Mouse (Mus musculus): ENCODE data around the gene Tceanc. TPM values are rescaled to one million over a fixed set of nuclear protein-coding genes. Genes with fewer than 3 reads are reported as not detected.

Tceanc gene
- polyA plus RNA-seq (2016; fragmentation: Nextera tagmentation; extraction: Ambion mirVana): 10.0 and 11.0 TPM in 2 replicates

DNA sequence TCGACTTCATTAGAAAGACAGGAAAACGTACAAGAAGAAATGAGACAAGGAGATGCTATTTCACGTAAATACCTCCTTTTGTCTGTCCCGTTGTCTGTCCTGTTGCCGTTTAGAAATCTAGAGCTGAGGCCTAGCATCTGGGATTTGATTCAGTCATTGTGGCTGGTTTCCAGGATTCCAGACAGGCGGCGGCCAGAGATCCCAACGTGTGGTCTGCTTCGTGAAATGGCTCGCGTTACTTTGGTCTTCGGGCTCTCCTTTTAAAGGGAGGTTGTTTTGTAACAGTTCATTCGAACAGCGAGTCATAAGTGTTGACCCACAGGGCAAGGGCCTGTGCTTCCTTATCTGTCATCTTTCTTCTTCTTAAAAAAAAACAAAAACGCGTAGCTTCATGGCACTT lies at the start of gene Tceanc:
Gene Tceanc (minus strand): TSS at position 223 of the 400 bp plus-strand sequence.
- 79% methylated on average over 16 of the region's 16 CpGs for WGBS
- Histone ChIP-seq H3K27me3 (replicated peaks; ENCODE audit: low read depth, poor library complexity, severe bottlenecking) (peaks cover 83% of the 10 kb centered on the region), H3K27ac (replicated peaks) (no peak within 1 kb of the TSS), H3K4me3 (no peak within 1 kb of the TSS), H3K4me1 (0 out of 2 replicates have a peak, but pooled peaks cover 4% of the 10 kb centered on the region), H3K9me3 (no peaks in the 10 kb centered on the region), H3K36me3 (replicated peaks) (no peaks in the 10 kb centered on the region)
- DNase-seq (ENCODE audit: low spot score): no peak

DNA sequence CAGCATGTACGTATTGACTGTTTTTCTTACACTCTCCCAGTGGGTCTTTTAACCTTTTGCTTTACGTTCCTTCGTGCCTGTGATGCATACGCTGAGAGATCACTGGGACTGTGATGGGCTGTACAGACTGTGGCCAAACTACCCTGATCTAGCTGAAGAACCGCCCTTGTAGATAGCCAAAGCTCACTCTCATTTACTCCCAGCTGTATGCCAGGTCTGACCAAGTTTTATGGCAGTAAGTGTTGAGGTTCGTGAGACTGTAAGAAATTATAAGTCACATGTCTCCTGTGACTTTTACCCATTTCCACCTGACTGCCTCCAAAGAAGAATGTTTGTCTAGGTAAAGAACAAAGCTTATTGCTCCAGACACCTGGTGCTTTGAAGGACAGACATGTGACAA lies 47.6 kb upstream of the Tceanc start:
- H3K4me1 ChIP-seq: no peaks in the 10 kb centered on the region
- no peaks in the 10 kb centered on the region for H3K9me3 ChIP-seq
- H3K27me3 ChIP-seq (replicated peaks; ENCODE audit: low read depth, poor library complexity, severe bottlenecking): peaks cover 69% of the 10 kb centered on the region
- 86% methylated on average over 6 of the region's 6 CpGs for WGBS
- no peaks in the 10 kb centered on the region for H3K36me3 ChIP-seq (replicated peaks)
- H3K4me3 ChIP-seq: no peak overlapping the region
- no peak overlapping the region for H3K27ac ChIP-seq (replicated peaks)
- no peak for DNase-seq (ENCODE audit: low spot score)

DNA sequence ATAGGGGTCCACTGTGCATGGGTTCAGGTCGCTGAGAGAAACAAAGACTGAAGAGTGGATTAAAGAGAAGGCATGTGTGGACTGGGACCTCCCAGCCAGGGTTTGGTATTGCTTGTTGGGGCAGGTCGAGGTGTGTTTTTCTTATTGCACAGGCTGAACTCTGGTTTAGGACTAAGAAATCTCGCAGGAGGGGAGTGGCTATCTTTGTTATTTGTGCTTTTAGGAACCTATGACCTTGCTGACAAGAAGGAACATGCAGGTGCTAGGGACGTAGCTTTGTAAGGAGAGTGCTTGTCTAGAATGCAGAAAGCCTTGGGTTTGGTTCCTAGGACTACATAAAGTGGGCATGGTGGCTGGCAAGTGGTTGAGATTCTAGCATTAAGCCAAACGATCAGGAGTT lies 47.0 kb upstream of the Tceanc start:
- peaks cover 75% of the 10 kb centered on the region for H3K27me3 ChIP-seq (replicated peaks; ENCODE audit: low read depth, poor library complexity, severe bottlenecking)
- H3K4me1 ChIP-seq: no peaks in the 10 kb centered on the region
- peak; percentile 9 for DNase-seq (ENCODE audit: low spot score)
- H3K9me3 ChIP-seq: no peaks in the 10 kb centered on the region
- peak overlapping the region; percentile 51; the same call in 1 of the 2 replicates for H3K27ac ChIP-seq (replicated peaks)
- H3K4me3 ChIP-seq: no peak overlapping the region
- WGBS: 75% methylated on average over 5 of the region's 5 CpGs
- H3K36me3 ChIP-seq (replicated peaks): no peaks in the 10 kb centered on the region

DNA sequence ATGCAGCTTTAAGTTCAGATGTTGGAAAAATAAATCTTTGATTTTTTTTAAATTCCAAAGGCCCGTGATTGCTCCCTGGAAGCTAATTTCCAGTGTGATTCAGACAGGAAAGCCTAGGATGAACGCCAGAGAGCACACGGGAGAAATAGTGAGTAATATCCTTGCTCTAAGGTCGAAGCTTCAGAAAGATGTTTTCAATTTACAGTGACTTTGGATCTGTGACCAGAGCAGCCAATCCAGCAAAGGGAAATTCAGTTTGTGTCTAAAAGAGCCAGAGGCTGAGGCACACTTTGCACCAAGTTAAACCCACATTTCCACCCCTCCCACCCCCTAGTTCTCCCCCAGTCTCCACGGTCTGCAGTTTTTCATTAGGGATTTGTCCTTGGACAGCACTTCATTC lies 46.5 kb upstream of the Tceanc start:
- Histone ChIP-seq H3K36me3 (replicated peaks) (no peaks in the 10 kb centered on the region), H3K9me3 (no peaks in the 10 kb centered on the region), H3K27me3 (replicated peaks; ENCODE audit: low read depth, poor library complexity, severe bottlenecking) (peaks cover 76% of the 10 kb centered on the region), H3K4me1 (no peaks in the 10 kb centered on the region), H3K4me3 (no peak overlapping the region), H3K27ac (replicated peaks) (0 out of 2 replicates have a peak overlapping the region, but pooled peaks have one; percentile 51)
- DNase-seq (ENCODE audit: low spot score): peak; percentile 13
- WGBS: 53% methylated on average over 5 of the region's 5 CpGs

DNA sequence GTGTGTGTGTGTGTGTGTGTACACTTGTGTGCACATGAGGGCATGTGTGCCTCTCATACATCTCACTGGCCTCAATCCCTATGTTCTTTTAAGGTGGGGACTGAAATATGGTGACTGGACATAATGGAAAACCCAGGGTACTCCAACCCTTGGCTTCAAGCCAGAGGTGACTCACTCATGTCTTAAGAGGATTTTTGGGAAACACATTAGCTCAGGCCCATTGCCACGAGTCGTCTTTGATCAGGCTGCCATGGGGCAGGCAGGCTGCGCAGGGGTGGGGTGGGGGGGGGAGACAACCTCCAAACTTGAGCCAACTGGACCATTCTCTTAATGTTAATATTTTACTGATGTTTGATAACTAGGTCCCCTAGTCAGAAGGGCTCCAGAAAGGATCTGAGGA lies 41.0 kb upstream of the Tceanc start:
- Histone ChIP-seq H3K9me3 (no peaks in the 10 kb centered on the region), H3K4me3 (no peak overlapping the region), H3K4me1 (no peaks in the 10 kb centered on the region), H3K36me3 (replicated peaks) (no peaks in the 10 kb centered on the region), H3K27ac (replicated peaks) (no peak overlapping the region), H3K27me3 (replicated peaks; ENCODE audit: low read depth, poor library complexity, severe bottlenecking) (peaks cover 62% of the 10 kb centered on the region)
- no peak for DNase-seq (ENCODE audit: low spot score)
- 84% methylated on average over 3 of the region's 3 CpGs for WGBS

DNA sequence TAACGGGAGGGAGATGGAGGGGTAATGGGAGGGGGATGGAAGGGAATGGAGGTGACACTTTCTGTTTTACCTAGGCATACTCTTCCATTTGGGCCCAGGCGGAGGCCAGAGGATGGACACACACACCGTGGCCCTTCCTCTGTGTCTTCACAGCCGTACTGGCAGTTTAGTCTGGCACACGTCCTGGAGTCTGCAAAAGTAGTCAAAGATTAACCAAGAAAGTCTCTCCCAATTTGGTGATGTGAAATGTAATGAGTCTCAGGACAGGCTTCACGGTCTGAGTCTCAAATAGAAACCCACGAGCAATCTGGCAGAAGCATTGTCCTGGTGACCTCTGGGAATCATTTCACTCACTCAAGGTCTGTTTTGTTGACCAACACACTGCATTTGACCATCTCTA lies 34.0 kb upstream of the Tceanc start:
- H3K27ac ChIP-seq (replicated peaks): no peak overlapping the region
- H3K4me3 ChIP-seq: no peak overlapping the region
- H3K36me3 ChIP-seq (replicated peaks): no peaks in the 10 kb centered on the region
- no peaks in the 10 kb centered on the region for H3K9me3 ChIP-seq
- H3K27me3 ChIP-seq (replicated peaks; ENCODE audit: low read depth, poor library complexity, severe bottlenecking): peaks cover 61% of the 10 kb centered on the region
- no peak for DNase-seq (ENCODE audit: low spot score)
- 84% methylated on average over 7 of the region's 7 CpGs for WGBS
- no peaks in the 10 kb centered on the region for H3K4me1 ChIP-seq

DNA sequence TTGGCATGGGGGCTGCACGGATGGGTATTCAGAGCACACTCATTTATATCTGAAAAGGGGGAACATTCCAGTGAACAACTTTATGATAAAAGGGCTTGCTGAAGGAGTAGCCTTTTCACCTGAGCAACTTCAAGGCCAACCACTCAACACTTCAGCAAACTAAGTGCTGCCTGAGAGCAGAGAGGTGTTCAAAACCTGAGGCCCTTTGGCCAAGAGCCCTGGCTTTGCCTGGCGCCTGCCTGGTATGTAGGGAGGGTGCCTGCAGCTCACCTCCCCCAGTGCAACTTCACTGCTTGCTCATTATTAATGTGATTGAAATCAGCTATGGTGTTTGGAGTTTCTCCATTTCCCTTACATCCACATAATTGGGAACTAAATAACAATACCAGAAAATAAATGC lies 28.1 kb upstream of the Tceanc start:
- Histone ChIP-seq H3K27ac (replicated peaks) (no peak overlapping the region), H3K4me1 (no peaks in the 10 kb centered on the region), H3K36me3 (replicated peaks) (no peaks in the 10 kb centered on the region), H3K27me3 (replicated peaks; ENCODE audit: low read depth, poor library complexity, severe bottlenecking) (peaks cover 74% of the 10 kb centered on the region), H3K4me3 (no peak overlapping the region), H3K9me3 (no peaks in the 10 kb centered on the region)
- WGBS: 71% methylated on average over 2 of the region's 2 CpGs
- no peak for DNase-seq (ENCODE audit: low spot score)

DNA sequence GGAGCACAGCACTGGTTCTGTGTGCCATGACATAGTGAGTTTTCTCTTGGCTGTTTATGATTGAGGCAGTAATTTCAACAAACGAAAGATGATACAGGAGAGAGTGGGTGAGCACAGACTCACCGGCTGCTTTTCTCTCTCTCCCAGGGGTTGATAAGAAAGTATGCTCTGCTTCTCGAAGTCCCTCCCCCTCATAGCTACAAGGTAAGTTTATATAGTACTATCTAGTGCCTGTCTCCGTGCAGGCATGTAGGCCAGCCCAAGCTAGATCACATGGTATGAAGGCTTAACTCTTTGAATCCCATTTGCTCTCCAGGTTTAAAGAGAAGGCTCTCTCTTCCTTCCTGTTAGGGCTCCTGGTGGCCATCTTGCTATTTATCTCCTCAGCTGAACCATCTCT lies 16.8 kb upstream of the Tceanc start:
- Histone ChIP-seq H3K27ac (replicated peaks) (no peak overlapping the region), H3K4me1 (no peaks in the 10 kb centered on the region), H3K4me3 (no peak overlapping the region), H3K9me3 (no peaks in the 10 kb centered on the region), H3K36me3 (replicated peaks) (no peaks in the 10 kb centered on the region), H3K27me3 (replicated peaks; ENCODE audit: low read depth, poor library complexity, severe bottlenecking) (peaks cover 81% of the 10 kb centered on the region)
- DNase-seq (ENCODE audit: low spot score): no peak
- WGBS: 63% methylated on average over 4 of the region's 4 CpGs

DNA sequence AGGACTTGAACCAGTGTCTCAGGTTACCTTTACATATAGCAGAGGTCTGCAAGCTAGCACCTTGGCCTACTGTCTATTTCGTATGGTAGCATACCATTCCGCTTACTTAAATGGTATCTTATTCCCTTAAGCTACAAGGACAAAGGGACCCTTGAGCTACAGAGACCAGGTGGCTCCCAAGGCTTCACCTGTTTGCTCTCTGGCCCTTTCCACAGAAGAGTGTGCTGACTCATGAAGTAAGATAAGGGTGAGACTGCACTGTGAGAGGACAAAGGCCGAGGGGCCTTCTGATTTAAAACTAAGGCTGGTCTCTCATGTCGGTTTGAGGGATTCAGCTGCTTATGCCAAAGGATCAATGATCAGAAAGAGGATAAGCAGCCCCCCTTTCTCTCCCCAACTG lies 15.1 kb upstream of the Tceanc start:
- WGBS: 76% methylated on average over 4 of the region's 4 CpGs
- H3K27ac ChIP-seq (replicated peaks): no peak overlapping the region

DNA sequence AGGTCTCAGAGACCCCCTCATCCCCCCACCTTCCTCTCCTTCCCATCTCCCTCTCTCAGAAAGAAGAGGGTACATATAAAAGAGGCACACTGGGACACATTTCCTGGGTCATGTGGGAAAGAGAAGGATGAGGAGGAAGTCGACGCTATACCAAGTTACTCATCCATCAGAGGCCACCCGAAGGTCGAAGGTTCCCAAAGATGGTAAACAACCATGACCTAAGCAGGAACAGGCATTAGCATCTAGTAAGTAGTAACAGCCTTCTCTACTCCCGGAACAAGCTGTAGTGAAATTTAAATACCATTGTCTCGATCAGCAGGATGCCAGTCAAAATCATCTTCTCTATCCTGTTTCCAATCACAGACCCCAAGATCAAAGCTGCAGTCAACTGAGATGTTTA lies 13.3 kb upstream of the Tceanc start:
- no peak for DNase-seq (ENCODE audit: low spot score)
- Histone ChIP-seq H3K27ac (replicated peaks) (no peak overlapping the region), H3K36me3 (replicated peaks) (no peaks in the 10 kb centered on the region), H3K4me1 (no peaks in the 10 kb centered on the region), H3K27me3 (replicated peaks; ENCODE audit: low read depth, poor library complexity, severe bottlenecking) (peaks cover 86% of the 10 kb centered on the region), H3K4me3 (no peak overlapping the region), H3K9me3 (no peaks in the 10 kb centered on the region)
- WGBS: 41% methylated on average over 6 of the region's 6 CpGs

More for the DNA sequence above, 15.1 kb upstream of the Tceanc start:
- Histone ChIP-seq H3K4me3 (no peak overlapping the region), H3K9me3 (no peaks in the 10 kb centered on the region), H3K27me3 (replicated peaks; ENCODE audit: low read depth, poor library complexity, severe bottlenecking) (peaks cover 86% of the 10 kb centered on the region), H3K4me1 (no peaks in the 10 kb centered on the region), H3K36me3 (replicated peaks) (no peaks in the 10 kb centered on the region)
- DNase-seq (ENCODE audit: low spot score): no peak

DNA sequence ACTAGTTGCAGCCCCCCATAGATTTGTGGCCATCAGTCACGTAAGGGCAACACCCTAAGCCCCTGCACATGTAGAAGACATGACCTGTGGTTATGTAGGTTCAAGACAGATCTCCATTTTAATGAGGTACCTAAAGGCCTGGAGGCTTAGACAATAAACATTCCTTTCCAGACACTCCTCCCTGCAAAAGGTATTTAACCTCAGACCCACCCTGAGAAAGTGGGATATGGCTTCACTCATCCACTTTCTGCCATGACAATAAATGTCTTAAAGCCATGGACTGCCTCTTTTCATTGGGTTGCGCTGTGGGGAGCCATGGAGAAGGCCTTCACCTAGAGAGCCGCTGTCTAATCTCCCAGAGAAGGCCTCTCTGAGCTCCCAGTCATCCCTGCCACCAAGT lies 9.8 kb upstream of the Tceanc start:
- Histone ChIP-seq H3K4me3 (no peak overlapping the region), H3K36me3 (replicated peaks) (no peaks in the 10 kb centered on the region), H3K4me1 (no peaks in the 10 kb centered on the region), H3K9me3 (no peaks in the 10 kb centered on the region), H3K27ac (replicated peaks) (no peak overlapping the region), H3K27me3 (replicated peaks; ENCODE audit: low read depth, poor library complexity, severe bottlenecking) (peaks cover 86% of the 10 kb centered on the region)
- 92% methylated on average over 3 of the region's 3 CpGs for WGBS
- DNase-seq (ENCODE audit: low spot score): no peak

DNA sequence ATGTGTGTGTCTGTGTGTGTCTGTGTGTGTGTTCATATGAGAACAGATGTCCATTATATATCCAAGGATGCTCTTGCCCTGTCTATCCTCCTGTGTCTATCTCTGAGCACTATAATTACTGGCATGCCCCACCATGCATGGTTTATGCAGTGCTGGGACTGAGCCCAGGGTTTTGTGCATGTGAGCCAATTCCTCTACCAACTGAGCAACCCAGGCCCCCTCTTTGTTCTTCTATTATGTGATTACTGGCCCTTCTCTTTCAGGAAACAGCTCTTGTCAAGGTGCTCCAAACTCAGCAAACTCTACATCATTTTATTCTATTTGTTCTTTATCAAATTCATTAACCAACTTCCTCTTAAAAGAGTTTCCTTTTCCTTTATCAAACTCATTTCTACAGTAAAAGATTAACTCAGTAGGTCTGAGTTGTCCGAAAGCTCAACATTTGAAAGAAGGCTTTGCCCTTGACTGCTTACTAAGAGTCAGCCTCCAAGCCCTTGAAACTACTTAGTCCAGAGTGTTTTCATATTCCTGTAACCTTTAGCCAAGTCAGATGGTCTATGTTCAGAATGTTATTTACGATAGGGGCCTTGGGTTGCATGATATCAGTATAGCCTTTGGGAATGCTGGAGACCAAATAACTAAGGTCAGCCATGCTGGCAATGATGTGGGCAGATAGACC lies 7.4 kb upstream of the Tceanc start:
- Histone ChIP-seq H3K27me3 (replicated peaks; ENCODE audit: low read depth, poor library complexity, severe bottlenecking) (peaks cover 83% of the 10 kb centered on the region), H3K27ac (replicated peaks) (no peak overlapping the region), H3K4me1 (no peaks in the 10 kb centered on the region), H3K36me3 (replicated peaks) (no peaks in the 10 kb centered on the region), H3K4me3 (no peak overlapping the region), H3K9me3 (no peaks in the 10 kb centered on the region)
- DNase-seq (ENCODE audit: low spot score): no peak
- WGBS: 91% methylated on average over 2 of the region's 2 CpGs

DNA sequence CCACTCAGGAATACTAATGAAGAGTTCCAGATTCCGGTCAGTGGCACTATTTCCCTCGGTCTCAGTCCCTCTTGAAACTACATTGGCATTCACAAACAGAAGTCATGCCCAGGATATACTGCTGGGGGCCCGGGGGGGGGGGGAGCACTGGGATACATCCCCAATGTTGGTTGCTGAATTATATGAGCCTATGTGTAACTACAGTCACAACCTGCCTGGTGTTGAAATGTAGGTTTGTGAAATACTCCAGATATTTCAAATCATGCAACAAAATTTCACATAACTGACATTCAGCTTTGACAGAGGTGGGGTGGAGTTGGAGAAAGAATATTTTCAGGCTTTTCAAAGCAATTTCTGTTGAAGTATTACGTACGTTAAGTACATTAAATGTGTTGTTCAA lies 2.4 kb upstream of the Tceanc start:
- Histone ChIP-seq H3K36me3 (replicated peaks) (no peaks in the 10 kb centered on the region), H3K27me3 (replicated peaks; ENCODE audit: low read depth, poor library complexity, severe bottlenecking) (peaks cover 84% of the 10 kb centered on the region), H3K27ac (replicated peaks) (no peak overlapping the region), H3K4me3 (no peak overlapping the region), H3K9me3 (no peaks in the 10 kb centered on the region), H3K4me1 (no peaks in the 10 kb centered on the region)
- WGBS: 80% methylated on average over 5 of the region's 5 CpGs
- no peak for DNase-seq (ENCODE audit: low spot score)
